Mouse (Mus musculus): ENCODE data around the gene Gm10282. TPM values are rescaled to one million over a fixed set of nuclear protein-coding genes. Genes with fewer than 3 reads are reported as not detected.

Gene Gm10282
- 10 to 100 TPM; 18.5 to 18.7 TPM for total RNA-seq (2021)
- long read RNA-seq, experiment 1, transcript Gm10282-201 (1 exons, 1,151 nt), result major isoform, 10 of 10 reads
- long read RNA-seq, experiment 1, partial matches to known transcripts, result 0 of 10 reads
- long read RNA-seq, experiment 1, other reads (novel, unspliced or antisense), result 0 of 10 reads
- long read RNA-seq, experiment 2, transcript Gm10282-201 (1 exons, 1,151 nt), result major isoform, 9 of 9 reads
- long read RNA-seq, experiment 2, partial matches to known transcripts, result 0 of 9 reads
- long read RNA-seq, experiment 2, other reads (novel, unspliced or antisense), result 0 of 9 reads

GRCm38 (mm10) chr8:72305210-72305905 lies at the start of gene Gm10282:
Gene Gm10282, minus strand, starts transcription at chr8:72305260.
- DNase-seq, result no peak

- DNase-seq, result peak; percentile 46
These were observed 49.2 kb upstream of the Gm10282 start for GRCm38 (mm10) chr8:72354272-72354671.

- DNase-seq, result no peak
These were observed 48.6 kb upstream of the Gm10282 start for GRCm38 (mm10) chr8:72353700-72354045.

GRCm38 (mm10) chr8:72352951-72353699 lies 48.1 kb upstream of the Gm10282 start:
- no peak for DNase-seq

- DNase-seq, result no peak
These were observed 46.4 kb upstream of the Gm10282 start for GRCm38 (mm10) chr8:72351405-72352005.

GRCm38 (mm10) chr8:72350727-72351126 lies 45.7 kb upstream of the Gm10282 start:
- DNase-seq, result no peak

GRCm38 (mm10) chr8:72349838-72350237 lies 44.8 kb upstream of the Gm10282 start:
- DNase-seq, result no peak

GRCm38 (mm10) chr8:72348956-72349355 lies 43.9 kb upstream of the Gm10282 start:
- no peak for DNase-seq

- DNase-seq, result no peak
These were observed 43.1 kb upstream of the Gm10282 start for GRCm38 (mm10) chr8:72348114-72348513.

- no peak for DNase-seq
These were observed 42.5 kb upstream of the Gm10282 start for GRCm38 (mm10) chr8:72347553-72347952.

- no peak for DNase-seq
These were observed 38.7 kb upstream of the Gm10282 start for GRCm38 (mm10) chr8:72343725-72344124.

- no peak for DNase-seq
These were observed 37.7 kb upstream of the Gm10282 start for GRCm38 (mm10) chr8:72342556-72343300.

- no peak for DNase-seq
These were observed 32.0 kb upstream of the Gm10282 start for GRCm38 (mm10) chr8:72337034-72337433.

- no peak for DNase-seq
These were observed 31.2 kb upstream of the Gm10282 start for GRCm38 (mm10) chr8:72336273-72336672.

GRCm38 (mm10) chr8:72334144-72334641 lies 29.1 kb upstream of the Gm10282 start:
- no peak for DNase-seq

- no peak for DNase-seq
These were observed 28.5 kb upstream of the Gm10282 start for GRCm38 (mm10) chr8:72333429-72334143.

GRCm38 (mm10) chr8:72331631-72332030 lies 26.6 kb upstream of the Gm10282 start:
- DNase-seq, result peak; percentile 55

- DNase-seq, result no peak
These were observed 25.9 kb upstream of the Gm10282 start for GRCm38 (mm10) chr8:72330806-72331516.

GRCm38 (mm10) chr8:72329116-72329515 lies 24.1 kb upstream of the Gm10282 start:
- no peak for DNase-seq

- no peak for DNase-seq
These were observed 19.6 kb upstream of the Gm10282 start for GRCm38 (mm10) chr8:72324708-72325107.
